Mouse (Mus musculus): ENCODE measurements around the gene Llph.

DNA sequence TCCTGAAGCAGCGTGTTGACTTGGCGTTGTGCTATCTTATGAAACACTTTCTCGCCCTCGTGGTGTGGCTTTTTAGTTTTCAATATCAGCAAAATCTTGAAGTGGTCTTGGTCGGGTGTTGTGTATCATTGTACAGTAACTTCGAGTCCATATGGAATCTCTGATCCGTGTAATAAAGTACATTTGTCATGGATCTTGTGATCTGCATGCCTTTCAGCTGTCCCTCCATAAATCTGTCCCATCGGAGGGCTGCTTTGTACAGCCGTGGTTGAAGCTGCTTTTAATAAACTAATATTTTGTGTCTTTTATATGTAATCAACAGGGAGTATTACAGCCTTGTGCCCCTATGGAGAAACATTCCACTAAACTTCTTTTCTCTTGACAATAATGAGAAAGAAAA lies 10.0 kb downstream of the Llph start:
- TF ChIP-seq CTCF (IDR thresholded peaks at IDR 0.05; ENCODE audit: low read depth, low read length) (no peak), POLR2A (IDR thresholded peaks at IDR 0.05; ENCODE audit: borderline replicate concordance, low read depth, low read length) (no peak)

All from bone marrow macrophage, adult 2 months (primary cell).